Mouse (Mus musculus) heart, postnatal 25 days (tissue): ENCODE measurements around the gene 9230112D13Rik. TPM values are rescaled to one million over a fixed set of nuclear protein-coding genes. Genes with fewer than 3 reads are reported as not detected.
A peak's percentile ranks its signal among the peaks of the same experiment; 100 is the strongest.

ENCODE experiments used
- DNase-seq: peaks from one replicate; pipeline ENCODE4 v3.0.0; 2022; ENCODE audit warnings: low spot score
- intact Hi-C: fragments of 180-260 bp; cut with DNase I; formaldehyde crosslinking; loops from one replicate; pipeline ENCODE4 v1.15.1; 2025
- total RNA-seq, 2 experiments: library from RNA; stranded (reverse); gene quantifications; 2 replicates each; pipeline ENCODE4 v1.2.3; 2021

The 9230112D13Rik gene
- total RNA-seq = not detected

DNA sequence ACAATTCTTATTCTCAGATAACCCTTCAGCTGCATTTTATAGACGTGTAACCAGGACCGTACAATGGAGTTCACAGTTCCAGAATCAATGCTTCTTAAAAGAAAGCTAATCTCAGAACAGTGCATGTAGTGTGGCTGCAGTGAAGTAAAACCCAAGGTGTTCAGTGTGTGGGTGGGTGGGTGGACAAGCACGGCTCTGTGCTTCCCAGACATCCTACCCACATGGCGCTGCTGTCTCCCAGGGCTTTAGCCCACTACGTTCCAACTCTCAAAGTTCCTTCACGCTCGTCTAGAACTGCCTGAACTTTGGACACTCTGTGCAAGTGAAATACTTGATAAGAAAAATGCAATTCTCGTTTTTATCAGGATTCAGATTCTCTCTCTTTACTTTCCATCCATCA lies at the start of gene 9230112D13Rik:
TSS of gene 9230112D13Rik (minus strand) at position 101 of the 400 bp plus-strand sequence.
- no peak for DNase-seq
- intact Hi-C loops = no loop called here

DNA sequence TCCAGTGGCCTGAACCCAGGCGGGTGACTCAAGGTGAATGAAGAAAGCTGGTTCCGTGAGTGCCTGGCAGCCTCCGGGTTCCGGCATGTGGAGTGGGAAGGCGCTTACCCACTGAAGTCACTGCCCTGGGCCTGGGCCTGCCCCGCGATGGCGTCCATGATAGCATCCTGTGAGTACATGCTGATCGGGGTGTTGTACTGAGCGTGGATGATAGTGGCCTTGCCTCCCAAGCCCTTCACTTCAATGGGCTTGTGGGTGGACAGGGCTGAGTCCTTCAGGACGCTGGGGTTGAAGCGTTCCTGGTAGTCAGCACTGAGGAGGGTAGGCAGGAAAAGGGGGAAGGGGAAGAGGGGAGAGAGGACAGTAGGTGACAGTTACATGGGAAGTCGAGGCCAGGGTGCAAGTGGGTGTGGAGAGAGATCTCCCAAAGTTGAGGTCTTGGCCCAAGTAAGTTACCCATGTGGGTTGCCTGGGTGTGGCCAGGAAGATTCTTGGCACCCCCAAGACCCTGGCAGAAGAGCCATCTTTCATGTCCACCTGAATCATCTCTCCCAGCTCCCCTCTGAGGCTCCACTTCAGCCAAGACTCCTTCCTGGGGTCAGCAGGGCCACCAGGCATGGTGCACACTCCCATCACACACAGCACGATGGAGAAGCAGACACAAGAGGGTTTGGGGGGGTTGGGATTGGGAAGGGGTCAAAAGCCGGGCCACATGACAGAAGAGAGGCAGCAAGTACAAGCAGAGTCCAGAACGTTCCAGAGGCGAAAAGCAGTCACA lies 49.2 kb upstream of the 9230112D13Rik start:
- no peak for DNase-seq
- intact Hi-C loops = loop anchor here (5.0 kb wide), 1 partner anchor 199 kb away; the partner anchor contains the start of gene Sncg

DNA sequence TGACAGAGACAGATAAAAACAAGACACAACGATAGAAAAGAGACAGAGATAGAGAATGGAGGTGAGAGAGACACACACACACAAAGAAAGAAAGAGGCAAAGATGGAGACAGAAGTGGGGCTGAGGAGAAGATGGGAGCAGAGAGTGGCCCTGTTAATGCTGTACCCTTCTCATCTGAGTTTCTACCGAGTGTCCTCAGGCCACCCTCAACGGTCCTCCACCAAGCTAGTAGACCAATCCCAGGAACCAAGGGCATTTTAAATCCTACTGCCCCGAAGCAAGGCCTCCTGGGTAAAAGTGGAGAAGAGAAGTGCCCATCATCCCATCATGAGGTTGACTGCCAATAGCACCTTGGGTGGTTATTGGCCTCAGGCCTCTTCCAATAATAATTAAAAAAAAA lies 48.3 kb upstream of the 9230112D13Rik start:
- DNase-seq = no peak

DNA sequence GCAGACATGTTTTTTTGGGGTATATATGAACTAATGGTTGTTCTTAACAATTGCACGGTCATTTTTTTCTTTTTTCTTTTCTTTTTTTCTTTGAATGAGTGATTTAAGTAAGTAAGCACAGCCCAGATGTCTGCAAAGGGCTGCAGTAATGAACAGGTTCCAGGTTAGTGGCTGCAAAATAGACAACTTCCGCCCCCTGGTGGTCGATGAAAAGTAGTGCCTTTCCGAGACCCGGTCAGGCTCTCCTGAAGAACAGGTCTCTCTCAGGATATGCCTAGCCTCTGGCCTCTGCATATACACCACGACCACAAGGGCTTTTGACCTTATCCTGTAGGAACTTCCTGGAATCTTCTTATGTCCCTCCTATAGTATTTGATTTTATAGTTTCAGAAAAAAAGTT lies 47.7 kb upstream of the 9230112D13Rik start:
- no peak for DNase-seq
- intact Hi-C loops = loop anchor here (5.0 kb wide), 1 partner anchor 198 kb away; the partner anchor contains the start of gene Sncg

More for the DNA sequence above, 48.3 kb upstream of the 9230112D13Rik start:
- intact Hi-C loops = loop anchor here (5.0 kb wide), 1 partner anchor 199 kb away; the partner anchor contains the start of gene Sncg

DNA sequence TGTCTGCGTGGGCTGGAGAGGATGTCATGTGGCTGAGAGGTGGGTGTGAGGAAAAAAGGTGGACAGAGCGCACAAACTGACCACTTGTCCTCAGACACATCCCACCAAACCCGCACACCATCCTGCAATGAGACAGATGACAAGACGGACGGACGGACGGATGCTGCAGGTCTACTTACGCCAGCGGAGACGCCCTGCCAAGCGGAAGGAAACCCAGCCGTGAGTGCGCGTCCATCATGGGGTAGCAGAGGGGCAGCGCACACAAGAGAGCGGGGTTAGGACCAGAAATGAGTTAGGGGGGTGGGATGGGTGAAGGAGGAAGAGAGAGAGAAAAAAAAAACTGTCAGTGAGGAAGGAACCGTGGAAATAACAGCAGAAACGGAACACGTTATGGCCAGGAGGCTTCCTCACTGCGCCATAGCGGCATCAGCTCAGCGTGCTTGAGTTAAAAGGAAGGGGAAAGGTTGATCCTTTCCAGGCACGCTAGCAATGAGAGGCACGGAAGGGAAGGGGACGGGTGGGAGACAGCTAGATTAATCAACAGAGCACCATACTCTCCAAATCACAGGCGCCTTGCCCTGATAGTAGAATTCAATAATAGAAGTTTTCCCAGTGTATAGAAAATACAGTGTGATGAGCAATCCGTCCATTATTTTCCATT lies 47.1 kb upstream of the 9230112D13Rik start:
- DNase-seq = no peak
- intact Hi-C loops = loop anchor here (5.0 kb wide), 2 partner anchors 112 to 197 kb away; partner anchors contain the start of gene Sncg

DNA sequence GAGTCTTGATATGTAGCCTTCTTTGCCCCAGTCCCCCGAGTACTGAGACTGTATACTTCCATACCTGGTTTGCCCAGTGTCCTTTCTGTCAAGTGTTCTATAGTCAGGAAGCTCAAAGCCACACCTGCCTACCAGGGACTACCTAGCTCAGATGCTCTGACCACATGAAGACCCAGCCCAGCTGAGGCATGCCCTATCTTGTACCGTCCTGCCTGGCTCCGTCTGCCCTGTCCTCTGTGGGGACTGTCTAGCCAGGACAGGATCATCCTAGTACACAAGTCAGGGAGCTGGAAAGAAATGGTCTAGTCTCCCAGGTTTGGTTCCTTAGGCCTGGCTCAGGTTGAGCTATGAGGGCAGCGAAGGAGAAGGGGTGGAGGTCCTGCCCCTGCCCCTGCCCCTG lies 46.0 kb upstream of the 9230112D13Rik start:
- intact Hi-C loops = loop anchor here (5.0 kb wide), 1 partner anchor 111 kb away; no protein-coding TSS in a partner anchor

DNA sequence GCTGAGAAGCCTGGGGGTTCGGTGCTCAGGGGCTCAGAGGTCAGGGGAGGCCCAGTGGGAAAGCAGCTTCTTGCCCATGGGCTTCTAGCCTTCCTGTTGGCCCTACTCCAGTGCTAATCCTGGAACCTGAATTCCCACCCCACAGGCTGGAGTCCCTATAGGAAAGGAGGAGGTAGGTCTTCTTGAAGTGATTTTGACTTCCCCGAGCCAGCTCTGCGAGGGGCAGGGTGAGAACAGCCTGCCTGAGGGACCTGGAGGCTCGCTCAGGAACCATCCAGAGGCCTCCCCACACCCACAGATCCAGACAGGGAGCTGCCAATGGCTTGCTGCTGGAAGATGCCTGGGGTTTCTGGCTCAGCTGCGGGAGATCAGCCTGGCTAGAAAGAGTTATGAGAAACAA lies 45.1 kb upstream of the 9230112D13Rik start:
- DNase-seq = no peak
- intact Hi-C loops = loop anchor here (5.0 kb wide), 1 partner anchor 110 kb away; no protein-coding TSS in a partner anchor

More for the DNA sequence above, 46.0 kb upstream of the 9230112D13Rik start:
- no peak for DNase-seq

DNA sequence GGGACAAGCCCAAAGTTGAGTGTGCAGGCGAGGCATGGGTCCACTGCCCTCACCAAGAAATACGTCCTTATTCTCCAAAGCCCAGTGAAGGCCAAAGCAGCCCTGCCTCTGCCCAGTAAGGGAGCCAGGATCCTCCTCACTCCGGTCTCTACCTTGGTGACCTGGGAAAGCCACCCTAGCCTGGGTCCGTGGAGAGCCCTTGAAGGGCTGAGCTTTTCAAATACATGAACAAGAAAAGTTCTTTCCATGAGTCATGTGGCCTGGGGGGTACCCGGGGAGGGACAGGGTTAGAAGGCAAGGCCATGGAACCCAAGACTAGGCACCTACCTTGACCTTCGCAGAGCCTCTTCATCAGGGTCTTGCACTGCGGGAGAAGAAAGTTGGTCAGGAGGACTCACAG lies 43.9 kb upstream of the 9230112D13Rik start:
- DNase-seq = no peak
- intact Hi-C loops = loop anchor here (5.0 kb wide), 1 partner anchor 109 kb away; no protein-coding TSS in a partner anchor

DNA sequence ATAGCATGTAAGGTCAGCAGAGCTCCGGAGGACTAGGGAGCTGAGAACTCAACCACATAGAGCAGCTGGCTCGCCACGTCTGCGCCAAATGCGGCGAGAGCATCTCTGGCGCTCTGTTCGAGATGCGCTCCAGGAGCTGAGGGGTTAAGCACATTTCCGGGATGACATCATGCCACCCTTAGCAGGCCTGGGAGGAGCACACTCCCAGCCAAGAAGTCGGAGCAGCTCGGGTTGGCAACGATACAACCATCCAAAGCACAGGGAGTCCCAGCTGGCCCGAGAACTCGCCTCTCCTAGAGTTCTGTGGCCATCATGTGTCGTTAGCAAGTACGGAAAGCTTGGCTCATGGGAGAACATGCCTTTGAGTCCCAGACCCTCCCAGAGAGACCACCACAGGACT lies 43.1 kb upstream of the 9230112D13Rik start:
- peak; percentile 66 for DNase-seq
- intact Hi-C loops = loop anchor here (5.0 kb wide), 1 partner anchor 108 kb away; no protein-coding TSS in a partner anchor

DNA sequence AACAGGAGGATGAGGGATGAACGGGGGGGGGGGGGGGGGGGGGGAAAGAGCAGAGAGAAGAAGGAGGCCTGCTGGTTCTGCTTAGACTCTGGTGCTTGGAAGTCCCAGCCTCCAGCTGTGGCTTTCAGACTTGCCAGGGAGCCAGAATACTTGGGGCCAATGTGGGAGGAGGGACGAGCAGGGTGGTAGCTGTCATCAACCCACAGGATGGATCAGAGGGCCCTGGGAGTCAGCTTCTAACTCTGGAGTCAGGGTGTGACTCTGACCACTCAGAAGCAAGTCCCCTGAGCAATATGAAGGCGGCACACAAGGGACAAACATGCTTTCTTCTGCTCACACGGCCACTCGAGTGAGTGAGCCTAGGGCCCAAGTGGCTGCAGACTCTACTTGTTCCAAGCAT lies 42.0 kb upstream of the 9230112D13Rik start:
- peak; percentile 79 for DNase-seq
- intact Hi-C loops = loop anchor here (5.0 kb wide), 1 partner anchor 107 kb away; no protein-coding TSS in a partner anchor

DNA sequence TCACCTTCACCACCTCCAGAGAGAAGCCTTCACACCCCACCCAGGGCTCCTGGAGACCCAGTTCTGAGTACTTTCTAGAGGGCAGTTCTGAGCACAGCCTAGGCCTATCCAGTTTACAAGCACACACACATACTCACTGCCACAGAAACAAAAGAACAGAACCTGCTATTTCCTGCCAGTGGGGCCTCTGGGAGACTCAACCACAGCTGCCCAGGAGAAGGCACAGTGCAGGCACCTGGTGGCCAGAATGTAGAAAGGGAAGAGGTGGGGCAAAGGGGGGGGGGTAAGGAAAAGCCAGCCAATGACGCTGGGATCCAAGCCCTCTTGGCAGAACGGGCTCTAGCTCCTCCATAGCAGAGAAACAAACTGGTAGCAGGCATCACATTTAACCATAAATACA lies 39.8 kb upstream of the 9230112D13Rik start:
- intact Hi-C loops = no loop called here
- no peak for DNase-seq

DNA sequence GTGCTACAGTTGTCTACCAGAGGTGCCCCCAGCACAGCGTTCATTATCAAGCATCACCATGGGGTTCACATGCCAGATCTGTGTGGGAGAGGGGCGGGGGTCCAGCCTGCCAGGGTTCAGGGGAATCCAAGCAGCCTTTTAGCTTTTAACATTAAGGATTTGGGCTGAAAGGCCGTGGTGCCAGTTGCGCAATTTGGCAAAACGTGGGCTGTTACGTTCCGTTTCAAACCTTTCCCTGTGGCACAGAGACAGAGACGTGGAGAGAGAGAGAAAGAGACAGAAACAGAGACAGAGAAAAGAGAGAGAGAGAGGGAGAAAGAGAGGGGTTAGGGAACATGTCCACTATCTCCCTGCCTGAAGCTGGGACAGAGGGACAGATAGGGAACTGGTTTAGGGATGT lies 39.0 kb upstream of the 9230112D13Rik start:
- DNase-seq = no peak
- intact Hi-C loops = no loop called here

DNA sequence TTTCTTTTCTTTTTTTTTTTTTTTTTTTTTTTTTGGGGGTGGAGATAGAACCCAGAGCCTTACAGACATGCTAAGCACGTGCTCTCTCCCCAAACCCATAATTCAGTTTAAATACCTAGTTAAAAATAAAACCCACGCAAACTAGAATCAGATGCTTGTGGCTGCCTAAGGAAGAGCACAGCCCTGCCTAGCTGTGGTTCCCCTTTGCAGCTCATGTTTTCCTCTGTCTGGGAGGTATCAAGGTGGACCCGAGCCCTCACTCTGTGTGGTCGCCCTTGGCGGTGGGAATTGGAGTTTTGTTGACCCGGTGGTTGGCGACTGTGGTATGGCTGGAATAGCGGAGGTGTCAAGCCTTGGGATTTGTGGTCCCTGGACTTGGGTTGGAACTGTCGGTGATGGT lies 36.3 kb upstream of the 9230112D13Rik start:
- DNase-seq = no peak
- intact Hi-C loops = loop anchor here (10.0 kb wide), 2 partner anchors 284 to 474 kb away; partner anchors contain the start of gene Anxa8

DNA sequence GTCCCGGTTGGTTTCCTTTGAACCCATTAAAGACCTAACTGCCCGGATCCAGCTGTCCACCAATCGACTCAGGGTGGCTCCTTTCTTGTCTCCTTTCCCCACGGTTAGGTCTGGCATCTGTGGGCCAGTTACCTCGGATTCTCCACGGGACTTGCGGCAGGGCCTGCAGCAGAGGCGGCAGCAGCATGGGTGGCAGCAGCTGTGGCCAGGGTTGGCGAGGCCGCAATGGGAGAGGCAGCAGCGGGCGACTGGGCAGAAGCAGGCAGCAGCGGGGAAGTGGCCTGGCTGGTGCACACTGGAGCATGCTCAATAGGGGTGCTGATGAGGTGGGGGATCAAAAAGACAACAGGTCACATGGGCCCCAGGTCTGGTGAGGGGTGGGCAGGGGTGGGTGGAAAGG lies 32.6 kb upstream of the 9230112D13Rik start:
- intact Hi-C loops = loop anchor here (10.0 kb wide), 2 partner anchors 280 to 470 kb away; partner anchors contain the start of gene Anxa8
- DNase-seq = no peak

DNA sequence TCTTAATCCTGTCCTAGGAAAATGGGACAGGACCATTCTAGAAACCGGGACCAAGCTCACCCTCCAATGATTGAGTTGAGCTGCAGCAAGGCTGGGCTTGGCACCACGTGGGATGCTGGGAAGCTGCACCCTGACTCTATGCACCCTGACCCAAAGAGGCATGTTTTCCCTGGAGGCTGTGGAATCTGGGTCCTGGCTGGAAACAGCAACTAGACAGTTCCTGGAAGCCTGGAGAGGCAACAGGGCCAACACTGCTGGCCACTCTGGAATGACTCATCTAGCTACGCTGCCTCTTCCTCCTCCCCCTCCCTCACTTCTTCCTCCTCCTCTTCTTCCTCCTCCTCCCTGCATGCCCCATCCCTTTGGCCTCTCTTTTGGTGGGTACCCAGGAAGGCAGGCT lies 31.4 kb upstream of the 9230112D13Rik start:
- intact Hi-C loops = loop anchor here (10.0 kb wide), 2 partner anchors 279 to 469 kb away; partner anchors contain the start of gene Anxa8
- no peak for DNase-seq

DNA sequence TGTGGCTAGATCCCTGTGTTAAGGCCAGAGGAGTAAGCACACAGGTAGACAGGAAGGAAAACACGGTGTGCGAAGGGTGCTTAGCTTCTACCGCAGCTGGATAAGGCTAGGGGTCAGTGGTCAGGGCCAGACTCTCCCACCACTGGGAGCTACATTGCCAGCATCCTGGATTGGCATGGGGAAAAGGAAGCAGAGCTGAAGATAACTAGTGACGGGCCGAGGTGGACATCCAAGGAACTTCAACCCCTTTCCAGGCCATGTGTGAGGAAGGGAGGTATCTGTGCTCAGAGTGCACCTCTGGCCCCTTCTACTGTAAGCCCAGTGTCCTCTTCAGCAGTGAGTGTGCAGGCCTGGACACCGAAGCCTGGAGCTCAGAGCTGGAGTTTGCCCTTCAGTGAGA lies 30.9 kb upstream of the 9230112D13Rik start:
- no peak for DNase-seq
- intact Hi-C loops = loop anchor here (10.0 kb wide), 2 partner anchors 279 to 469 kb away; partner anchors contain the start of gene Anxa8

DNA sequence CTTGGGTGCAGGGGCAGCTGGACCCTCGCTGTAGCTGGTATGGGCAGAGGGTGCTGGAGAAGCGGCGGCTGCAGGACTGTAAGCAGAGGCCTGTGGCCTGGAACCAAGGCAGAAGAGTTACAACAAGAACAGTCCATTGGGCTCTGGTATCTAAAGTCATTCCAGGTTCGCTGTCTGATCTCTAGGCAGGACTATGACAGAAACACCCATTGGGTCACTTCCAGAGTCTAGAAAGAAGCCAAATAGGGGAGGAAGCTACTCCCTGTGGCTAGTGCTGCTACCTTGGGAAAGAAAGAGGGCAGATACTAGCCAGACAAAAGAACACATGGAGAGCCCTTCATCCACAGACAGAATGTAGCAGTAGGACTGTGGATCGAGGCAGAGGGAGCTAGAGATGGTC lies 29.6 kb upstream of the 9230112D13Rik start:
- intact Hi-C loops = loop anchor here (10.0 kb wide), 2 partner anchors 277 to 467 kb away; partner anchors contain the start of gene Anxa8
- DNase-seq = no peak

DNA sequence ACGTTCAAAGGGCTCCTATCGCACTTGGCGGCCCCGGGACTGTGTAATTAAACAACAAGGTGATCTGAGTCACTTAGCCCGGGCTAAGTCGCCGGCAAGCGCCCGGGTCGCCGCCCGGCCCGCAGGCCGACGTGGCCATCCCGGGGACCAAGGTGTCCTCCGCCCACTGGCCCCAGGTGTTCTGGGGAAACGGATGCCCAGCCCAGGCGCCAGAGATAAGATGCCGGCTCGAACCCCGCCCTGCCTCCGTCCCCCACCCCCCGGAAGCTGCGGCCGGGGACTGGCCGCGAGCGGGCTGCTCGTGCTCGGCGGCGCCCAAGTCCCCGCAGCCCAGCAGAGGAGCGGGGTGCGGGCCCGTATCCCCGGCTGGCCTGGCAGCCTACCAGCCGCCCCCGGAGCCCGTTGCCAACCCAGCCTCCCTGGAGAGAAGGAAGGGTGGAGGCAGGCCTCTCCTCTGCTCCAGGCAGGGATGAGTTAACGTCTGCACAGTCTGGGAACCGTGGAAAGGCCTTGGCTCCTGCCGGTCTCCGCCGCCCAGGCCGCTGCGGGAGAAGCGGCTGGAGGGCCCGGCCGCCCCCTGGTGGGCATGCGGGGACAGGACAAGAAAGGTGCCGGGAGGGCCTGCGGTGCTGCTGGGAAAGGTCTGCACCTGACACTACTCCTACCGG lies 26.5 kb upstream of the 9230112D13Rik start:
- intact Hi-C loops = loop anchor here (2.0 to 5.0 kb wide), 2 partner anchors 90 to 177 kb away; partner anchors contain the start of gene Sncg

DNA sequence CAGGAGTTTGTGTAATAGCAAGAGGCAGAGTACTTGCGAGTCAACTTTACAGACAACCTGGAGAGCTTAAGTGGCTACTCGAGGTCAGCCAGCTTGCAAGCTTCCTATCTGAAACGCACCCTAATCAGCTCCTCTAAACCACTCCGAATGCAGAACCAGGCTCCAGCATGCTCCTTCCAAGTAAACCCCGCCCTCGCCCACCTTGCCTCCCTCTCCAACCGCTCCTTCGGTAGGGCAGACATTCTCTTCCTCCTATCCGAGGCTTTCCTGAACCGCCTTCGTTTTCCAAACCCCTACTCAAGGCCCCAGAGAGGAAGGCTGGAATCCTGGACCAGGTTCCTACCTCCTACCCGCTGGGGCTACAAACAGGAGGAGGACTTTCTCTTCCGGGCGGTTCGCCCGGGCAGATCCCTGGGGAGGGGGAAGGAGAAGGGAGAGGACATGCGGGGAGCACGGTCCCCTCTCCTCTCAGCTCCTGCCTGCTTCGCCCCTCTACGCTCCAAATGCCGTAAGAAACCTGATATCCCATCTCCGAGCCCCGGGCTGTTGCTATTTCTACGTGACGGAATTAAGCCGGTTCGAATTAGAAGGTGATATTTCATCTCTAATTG lies 25.9 kb upstream of the 9230112D13Rik start:
- DNase-seq = peak; percentile 59
- intact Hi-C loops = loop anchor here (2.0 to 5.0 kb wide), 2 partner anchors 90 to 176 kb away; partner anchors contain the start of gene Sncg

More for the DNA sequence above, 26.5 kb upstream of the 9230112D13Rik start:
- peak; percentile 69 for DNase-seq
